Mouse (Mus musculus) cerebellum, adult 2 months (tissue): Measurements from ENCODE around the gene Rasa2.

ENCODE experiments used
- CTCF ChIP-seq: fragments of 200-500 bp; IDR thresholded peaks from 2 replicates; pipeline ENCODE4 v1.5.1; 2011; ENCODE audit warnings: low read depth, mild to moderate bottlenecking, control low read depth, low read length, moderate library complexity, borderline replicate concordance; ENCODE audit not compliant: insufficient read depth
- POLR2A ChIP-seq: fragments of 200-500 bp; IDR thresholded peaks from 2 replicates; pipeline ENCODE4 v1.6.1; 2011; ENCODE audit warnings: low read length, control low read depth, borderline replicate concordance; ENCODE audit not compliant: insufficient read depth

- TF ChIP-seq CTCF (no peak), POLR2A (no peak)
Observed at GRCm38 (mm10) chr9:96675763-96676640, 44.6 kb upstream of the Rasa2 start.
